Mouse (Mus musculus) forebrain, embryonic 16.5 days (tissue): ENCODE results near the gene Ltbp3. TPM values are rescaled to one million over a fixed set of nuclear protein-coding genes. Genes with fewer than 3 reads are reported as not detected.

Experiments
- ATAC-seq: fragments of 200-750 bp; cut with Nextera tagmentation; 2 replicates; pipeline ENCODE4 v1.8.0; 2017; ENCODE audit warnings: mild to moderate bottlenecking, moderate library complexity
- H3K27ac ChIP-seq: fragments of 300-500 bp; sonication (generic); 2 replicates; pipeline ENCODE4 v1.5.1; 2014; ENCODE audit warnings: low read length, control low read depth
- H3K27me3 ChIP-seq: fragments of 300-500 bp; sonication (generic); replicated peaks from 2 replicates; pipeline ENCODE4 v1.6.1; 2014; ENCODE audit warnings: low read length; ENCODE audit not compliant: control insufficient read depth, insufficient read depth
- H3K36me3 ChIP-seq: fragments of 300-500 bp; sonication (generic); 2 replicates; pipeline ENCODE4 v1.6.1; 2014; ENCODE audit not compliant: control insufficient read depth, insufficient read depth
- H3K4me1 ChIP-seq: fragments of 300-500 bp; sonication (generic); replicated peaks from 2 replicates; pipeline ENCODE4 v1.6.1; 2014; ENCODE audit warnings: low read length; ENCODE audit not compliant: control insufficient read depth, insufficient read depth
- H3K4me2 ChIP-seq: fragments of 300-500 bp; sonication (generic); 2 replicates; pipeline ENCODE4 v1.6.1; 2014; ENCODE audit warnings: mild to moderate bottlenecking, low read length, control low read depth
- H3K4me3 ChIP-seq: fragments of 300-500 bp; sonication (generic); replicated peaks from 2 replicates; pipeline ENCODE4 v1.5.1; 2014; ENCODE audit warnings: mild to moderate bottlenecking, low read length, control low read depth
- H3K9ac ChIP-seq: fragments of 300-500 bp; sonication (generic); replicated peaks from 2 replicates; pipeline ENCODE4 v1.6.1; 2014; ENCODE audit warnings: low read depth, low read length, control low read depth
- H3K9me3 ChIP-seq: fragments of 300-500 bp; sonication (generic); 2 replicates; pipeline ENCODE4 v1.6.1; 2016; ENCODE audit warnings: low read length; ENCODE audit not compliant: control insufficient read depth
- WGBS: fragments of 180-500 bp; shearing (Covaris S2); extraction: QIAGEN DNeasy Blood & Tissue Kit; methylation state at CpG from one replicate; pipeline ENCODE4 v1.1.7; 2014; 5-methylcytosine and 5-hydroxymethylcytosine counted together
- polyA plus RNA-seq: library from polyadenylated mRNA; unstranded; fragments of >200 nt; fragmentation: Nextera tagmentation; extraction: Ambion mirVana; gene quantifications from 2 replicates; pipeline ENCODE4 v1.2.1, GENCODE M21; 2015

The Ltbp3 gene
- polyA plus RNA-seq, 1 experiment from 2014 or later = 11.4 TPM

DNA sequence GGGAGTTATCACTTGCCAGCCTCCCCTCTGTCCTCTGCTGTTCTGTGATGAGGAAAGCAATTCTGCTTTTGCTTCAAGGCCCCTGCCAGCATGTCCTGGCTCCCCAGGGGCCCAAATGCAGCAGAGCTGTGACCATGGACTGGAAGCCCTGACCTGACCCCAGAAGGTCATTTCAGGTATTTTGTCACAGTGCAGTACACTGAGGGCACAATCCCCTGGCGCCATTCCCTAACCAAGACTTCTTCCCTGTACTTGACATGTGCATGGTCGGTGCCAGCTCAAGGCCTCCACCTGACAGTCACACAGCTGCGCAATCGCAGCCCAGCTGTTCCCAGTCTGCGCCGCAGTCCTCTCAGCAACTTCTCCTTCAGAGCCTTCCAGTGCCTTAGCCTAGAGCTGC, 22.5 kb downstream of the Ltbp3 start:
- Histone ChIP-seq H3K27ac (no peak overlapping the region), H3K4me1 (no peaks in the 10 kb centered on the region), H3K4me2 (no peak overlapping the region), H3K4me3 (no peak overlapping the region), H3K27me3 (no peaks in the 10 kb centered on the region; the same call in 1 of the 2 replicates), H3K9ac (no peak overlapping the region), H3K36me3 (peaks cover 45% of the 10 kb centered on the region), H3K9me3 (no peaks in the 10 kb centered on the region)
- ATAC-seq = no peak
- 95% methylated on average over 6 of the region's 6 CpGs for WGBS

GRCm38 (mm10) chr19:5767271-5767670, 26.6 kb downstream of the Ltbp3 start:
- H3K9ac ChIP-seq = no peak overlapping the region
- H3K4me1 ChIP-seq = peaks cover 14% of the 10 kb centered on the region
- H3K4me2 ChIP-seq = no peak overlapping the region
- WGBS = 85% methylated on average over 4 of the region's 4 CpGs
- ATAC-seq = no peak
- H3K36me3 ChIP-seq = peaks cover 25% of the 10 kb centered on the region
- no peak overlapping the region for H3K4me3 ChIP-seq
- no peaks in the 10 kb centered on the region for H3K9me3 ChIP-seq
- H3K27ac ChIP-seq = no peak overlapping the region
- no peaks in the 10 kb centered on the region for H3K27me3 ChIP-seq

- Histone ChIP-seq H3K36me3 (peaks cover 7% of the 10 kb centered on the region), H3K4me3 (peak overlapping the region; percentile 72), H3K4me1 (peaks cover 14% of the 10 kb centered on the region), H3K9me3 (no peaks in the 10 kb centered on the region), H3K4me2 (peak overlapping the region; percentile 85), H3K9ac (peak overlapping the region; percentile 86), H3K27ac (peak overlapping the region; percentile 82; the same call in 1 of the 2 replicates), H3K27me3 (no peaks in the 10 kb centered on the region)
- ATAC-seq = no peak
- WGBS = 46% methylated on average over 9 of the region's 9 CpGs
Measured at GRCm38 (mm10) chr19:5770311-5770710, 29.6 kb downstream of the Ltbp3 start.

- peaks cover 3% of the 10 kb centered on the region; the same call in 1 of the 2 replicates for H3K36me3 ChIP-seq
- no peaks in the 10 kb centered on the region for H3K9me3 ChIP-seq
- H3K27ac ChIP-seq = peak within 1 kb of the TSS; percentile 82
- H3K4me2 ChIP-seq = peak within 1 kb of the TSS; percentile 85
- peak; percentile 95 for ATAC-seq
- H3K4me3 ChIP-seq = peak within 1 kb of the TSS; percentile 72
- peaks cover 14% of the 10 kb centered on the region for H3K4me1 ChIP-seq
- WGBS = under 1% methylated on average over 62 of the region's 64 CpGs
- H3K9ac ChIP-seq = peak within 1 kb of the TSS; percentile 86
- H3K27me3 ChIP-seq = no peaks in the 10 kb centered on the region
Measured at GRCm38 (mm10) chr19:5770925-5771860, 30.5 kb downstream of the Ltbp3 start, which contains the start of gene Scyl1. Gene Scyl1, minus strand, starts transcription at chr19:5771419.

GRCm38 (mm10) chr19:5777387-5778032, 36.8 kb downstream of the Ltbp3 start:
- Histone ChIP-seq H3K9ac (no peak overlapping the region), H3K9me3 (no peaks in the 10 kb centered on the region), H3K4me2 (no peak overlapping the region), H3K36me3 (no peaks in the 10 kb centered on the region), H3K4me3 (no peak overlapping the region), H3K27ac (no peak overlapping the region), H3K4me1 (no peaks in the 10 kb centered on the region), H3K27me3 (no peaks in the 10 kb centered on the region)
- ATAC-seq = no peak
- WGBS = 81% methylated on average over 9 of the region's 9 CpGs

DNA sequence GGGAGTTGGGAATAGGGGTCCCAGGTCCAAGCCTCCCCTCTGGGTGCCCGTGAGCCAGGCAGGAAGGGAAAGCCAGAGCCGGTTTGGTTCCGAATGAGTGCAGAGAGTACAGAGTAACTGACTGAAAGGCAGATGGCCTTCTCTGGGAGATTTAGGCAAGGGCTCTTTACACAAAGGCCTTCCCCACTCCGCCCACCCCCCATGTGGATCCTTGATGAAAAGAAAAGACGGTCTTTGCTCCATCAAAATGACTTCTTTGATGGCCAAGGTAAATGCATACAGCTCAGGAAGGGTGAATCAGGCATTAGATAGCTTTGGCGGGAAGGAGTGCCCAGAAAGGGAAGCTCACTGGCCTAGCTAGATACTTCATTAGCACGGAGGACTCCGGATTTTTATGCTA, 37.6 kb downstream of the Ltbp3 start:
- Histone ChIP-seq H3K4me1 (no peaks in the 10 kb centered on the region), H3K9me3 (no peaks in the 10 kb centered on the region), H3K9ac (no peak overlapping the region), H3K4me3 (no peak overlapping the region), H3K27me3 (0 out of 2 replicates have a peak, but pooled peaks cover 2% of the 10 kb centered on the region), H3K27ac (no peak overlapping the region), H3K4me2 (no peak overlapping the region), H3K36me3 (no peaks in the 10 kb centered on the region)
- ATAC-seq = no peak
- 43% methylated on average over 8 of the region's 8 CpGs for WGBS

DNA sequence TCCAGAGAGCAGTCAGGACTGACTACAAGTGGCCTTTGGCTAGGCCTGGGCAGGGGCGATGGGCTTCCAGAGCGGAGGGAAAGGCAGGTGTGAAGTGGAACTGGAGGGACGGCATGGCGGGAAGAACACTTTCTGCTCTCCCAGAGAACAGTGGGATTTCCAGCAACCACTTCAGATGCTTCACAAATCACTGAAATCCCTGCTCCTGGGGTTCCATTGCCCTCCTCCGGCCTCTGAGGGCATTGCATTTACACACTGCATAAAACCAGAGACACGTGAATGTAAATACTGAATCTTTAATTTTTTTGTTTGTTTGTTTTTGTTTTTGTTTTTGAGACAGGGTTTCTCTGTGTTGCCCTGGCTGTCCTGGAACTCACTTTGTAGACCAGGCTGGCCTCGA, 39.5 kb downstream of the Ltbp3 start:
- ATAC-seq = no peak
- H3K36me3 ChIP-seq = no peaks in the 10 kb centered on the region
- 64% methylated on average over 7 of the region's 7 CpGs for WGBS
- no peaks in the 10 kb centered on the region for H3K9me3 ChIP-seq
- H3K27me3 ChIP-seq = 0 out of 2 replicates have a peak, but pooled peaks cover 2% of the 10 kb centered on the region
- H3K4me1 ChIP-seq = no peaks in the 10 kb centered on the region
- no peak overlapping the region for H3K4me2 ChIP-seq
- H3K27ac ChIP-seq = no peak overlapping the region
- H3K4me3 ChIP-seq = no peak overlapping the region
- no peak overlapping the region for H3K9ac ChIP-seq

- no peak overlapping the region for H3K4me2 ChIP-seq
- no peaks in the 10 kb centered on the region for H3K4me1 ChIP-seq
- 0 out of 2 replicates have a peak, but pooled peaks cover 2% of the 10 kb centered on the region for H3K27me3 ChIP-seq
- 92% methylated on average over 6 of the region's 6 CpGs for WGBS
- no peak overlapping the region for H3K9ac ChIP-seq
- no peak overlapping the region for H3K27ac ChIP-seq
- no peaks in the 10 kb centered on the region for H3K9me3 ChIP-seq
- no peaks in the 10 kb centered on the region for H3K36me3 ChIP-seq
- H3K4me3 ChIP-seq = no peak overlapping the region
- ATAC-seq = no peak
Measured at GRCm38 (mm10) chr19:5781532-5781931, 40.8 kb downstream of the Ltbp3 start.

- Histone ChIP-seq H3K4me3 (no peak overlapping the region), H3K27me3 (0 out of 2 replicates have a peak, but pooled peaks cover 2% of the 10 kb centered on the region), H3K4me2 (no peak overlapping the region), H3K4me1 (no peaks in the 10 kb centered on the region), H3K9me3 (no peaks in the 10 kb centered on the region), H3K27ac (no peak overlapping the region), H3K36me3 (no peaks in the 10 kb centered on the region), H3K9ac (no peak overlapping the region)
- WGBS = 94% methylated on average over 1 of the region's 1 CpGs
- no peak for ATAC-seq
Measured at GRCm38 (mm10) chr19:5782121-5782520, 41.4 kb downstream of the Ltbp3 start.
